Mouse (Mus musculus): ENCODE data around the gene Wars. TPM values are rescaled to one million over a fixed set of nuclear protein-coding genes. Genes with fewer than 3 reads are reported as not detected.

Wars gene
- total and polyA plus RNA-seq, 2 experiments from 2014 or later = 92.5 to 108 TPM

- H3K4me2 ChIP-seq (ENCODE audit: low read depth) = no peak overlapping the region
- no peak for TF ChIP-seq CTCF (IDR thresholded peaks at IDR 0.05; ENCODE audit: low read depth)
- peaks cover 5% of the 10 kb centered on the region for H3K36me3 ChIP-seq (ENCODE audit: insufficient read depth)
- no peak for DNase-seq
- no peak overlapping the region for H3K9ac ChIP-seq
- H3K27me3 ChIP-seq (ENCODE audit: insufficient read depth, low read length) = no peaks in the 10 kb centered on the region
- H3K27ac ChIP-seq (ENCODE audit: low read depth, low read length) = no peak overlapping the region
- WGBS = 76% methylated on average over 5 of the region's 5 CpGs
- no peak overlapping the region for H3K4me3 ChIP-seq (ENCODE audit: low read depth, low read length)
- H3K9me3 ChIP-seq (ENCODE audit: low read length) = no peaks in the 10 kb centered on the region
- ATAC-seq = no peak
- H3K4me1 ChIP-seq (ENCODE audit: insufficient read depth) = 0 out of 2 replicates have a peak, but pooled peaks cover 5% of the 10 kb centered on the region
Observed at GRCm38 (mm10) chr12:108901346-108901745, 7.4 kb upstream of the Wars start.

GRCm38 (mm10) chr12:108896006-108896405 is 2.0 kb upstream of the Wars start:
- DNase-seq = no peak
- no peak for ATAC-seq
- 71% methylated on average over 3 of the region's 3 CpGs for WGBS
- Histone ChIP-seq H3K4me3 (ENCODE audit: low read depth, low read length) (no peak overlapping the region), H3K9ac (no peak overlapping the region), H3K4me1 (ENCODE audit: insufficient read depth) (peaks cover 15% of the 10 kb centered on the region), H3K27me3 (ENCODE audit: insufficient read depth, low read length) (no peaks in the 10 kb centered on the region), H3K4me2 (ENCODE audit: low read depth) (no peak overlapping the region), H3K9me3 (ENCODE audit: low read length) (no peaks in the 10 kb centered on the region), H3K27ac (ENCODE audit: low read depth, low read length) (no peak overlapping the region), H3K36me3 (ENCODE audit: insufficient read depth) (peaks cover 5% of the 10 kb centered on the region)
- TF ChIP-seq CTCF (IDR thresholded peaks at IDR 0.05; ENCODE audit: low read depth) = peak; percentile 31

GRCm38 (mm10) chr12:108894432-108894816 is 450 bp upstream of the Wars start:
- Histone ChIP-seq H3K9ac (peak overlapping the region; percentile 66), H3K27ac (ENCODE audit: low read depth, low read length) (0 out of 2 replicates have a peak overlapping the region, but pooled peaks have one; percentile 29)
- ATAC-seq = peak; percentile 17

GRCm38 (mm10) chr12:108892989-108893714 is 822 bp downstream of the Wars start, which contains the start of gene Wdr25:
Gene Wdr25 (plus strand): TSS chr12:108893631.
- Histone ChIP-seq H3K27ac (ENCODE audit: low read depth, low read length) (0 out of 2 replicates have a peak within 1 kb of the TSS, but pooled peaks have one; percentile 29), H3K4me1 (ENCODE audit: insufficient read depth) (peaks cover 15% of the 10 kb centered on the region)

More at GRCm38 (mm10) chr12:108894432-108894816, 450 bp upstream of the Wars start:
- Histone ChIP-seq H3K4me3 (ENCODE audit: low read depth, low read length) (peak overlapping the region; percentile 95), H3K4me1 (ENCODE audit: insufficient read depth) (peaks cover 15% of the 10 kb centered on the region), H3K36me3 (ENCODE audit: insufficient read depth) (peaks cover 7% of the 10 kb centered on the region), H3K9me3 (ENCODE audit: low read length) (no peaks in the 10 kb centered on the region), H3K4me2 (ENCODE audit: low read depth) (peak overlapping the region; percentile 65), H3K27me3 (ENCODE audit: insufficient read depth, low read length) (no peaks in the 10 kb centered on the region)
- WGBS = 2% methylated on average over 7 of the region's 7 CpGs
- no peak for DNase-seq
- TF ChIP-seq CTCF (IDR thresholded peaks at IDR 0.05; ENCODE audit: low read depth) = no peak

GRCm38 (mm10) chr12:108888632-108889031 is 5.3 kb downstream of the Wars start:
- WGBS = 88% methylated on average over 4 of the region's 4 CpGs
- H3K36me3 ChIP-seq (ENCODE audit: insufficient read depth) = peaks cover 50% of the 10 kb centered on the region
- no peak for TF ChIP-seq CTCF (IDR thresholded peaks at IDR 0.05; ENCODE audit: low read depth)
- H3K27ac ChIP-seq (ENCODE audit: low read depth, low read length) = no peak overlapping the region
- DNase-seq (no peak), ATAC-seq (no peak)
- peaks cover 9% of the 10 kb centered on the region for H3K4me1 ChIP-seq (ENCODE audit: insufficient read depth)
- no peaks in the 10 kb centered on the region for H3K9me3 ChIP-seq (ENCODE audit: low read length)
- H3K9ac ChIP-seq = no peak overlapping the region
- no peak overlapping the region for H3K4me2 ChIP-seq (ENCODE audit: low read depth)
- H3K27me3 ChIP-seq (ENCODE audit: insufficient read depth, low read length) = no peaks in the 10 kb centered on the region
- no peak overlapping the region for H3K4me3 ChIP-seq (ENCODE audit: low read depth, low read length)

More at GRCm38 (mm10) chr12:108892989-108893714, 822 bp downstream of the Wars start, which contains the start of gene Wdr25:
- Histone ChIP-seq H3K4me3 (ENCODE audit: low read depth, low read length) (peak within 1 kb of the TSS; percentile 95), H3K9ac (peak within 1 kb of the TSS; percentile 68), H3K27me3 (ENCODE audit: insufficient read depth, low read length) (no peaks in the 10 kb centered on the region), H3K4me2 (ENCODE audit: low read depth) (peak within 1 kb of the TSS; percentile 65), H3K36me3 (ENCODE audit: insufficient read depth) (peaks cover 8% of the 10 kb centered on the region; the same call in 1 of the 2 replicates), H3K9me3 (ENCODE audit: low read length) (no peaks in the 10 kb centered on the region)
- DNase-seq = no peak
- ATAC-seq = no peak
- WGBS = 20% methylated on average over 12 of the region's 12 CpGs
- no peak for TF ChIP-seq CTCF (IDR thresholded peaks at IDR 0.05; ENCODE audit: low read depth)

DNA sequence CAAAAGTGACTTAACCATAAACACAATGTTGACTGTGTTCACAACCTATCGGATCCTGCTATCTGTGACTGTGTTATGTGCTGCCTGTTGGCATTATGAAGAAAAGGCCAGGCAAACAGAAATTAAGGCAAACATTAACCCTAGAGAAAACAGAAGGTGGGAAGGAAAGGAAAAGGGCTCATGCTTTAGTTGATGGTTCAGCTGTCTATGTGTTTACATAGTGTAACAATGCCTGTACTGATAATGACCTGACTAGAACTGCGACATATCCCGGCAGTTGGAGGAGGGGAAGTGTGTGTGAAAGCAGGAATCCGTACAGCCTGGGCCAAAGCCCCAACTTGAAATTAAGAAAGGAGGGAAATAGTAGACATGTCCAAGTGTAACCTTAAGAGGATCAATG is 6.9 kb downstream of the Wars start:
- Histone ChIP-seq H3K27ac (ENCODE audit: low read depth, low read length) (no peak overlapping the region), H3K4me3 (ENCODE audit: low read depth, low read length) (no peak overlapping the region), H3K4me2 (ENCODE audit: low read depth) (no peak overlapping the region), H3K27me3 (ENCODE audit: insufficient read depth, low read length) (no peaks in the 10 kb centered on the region), H3K36me3 (ENCODE audit: insufficient read depth) (peaks cover 64% of the 10 kb centered on the region), H3K9me3 (ENCODE audit: low read length) (no peaks in the 10 kb centered on the region), H3K4me1 (ENCODE audit: insufficient read depth) (no peaks in the 10 kb centered on the region), H3K9ac (no peak overlapping the region)
- ATAC-seq (no peak), DNase-seq (no peak)
- no peak for TF ChIP-seq CTCF (IDR thresholded peaks at IDR 0.05; ENCODE audit: low read depth)
- WGBS = 92% methylated on average over 4 of the region's 4 CpGs

- H3K27me3 ChIP-seq (ENCODE audit: insufficient read depth, low read length) = no peaks in the 10 kb centered on the region
- no peak for ATAC-seq
- no peak overlapping the region for H3K27ac ChIP-seq (ENCODE audit: low read depth, low read length)
- no peak for TF ChIP-seq CTCF (IDR thresholded peaks at IDR 0.05; ENCODE audit: low read depth)
- no peaks in the 10 kb centered on the region for H3K4me1 ChIP-seq (ENCODE audit: insufficient read depth)
- H3K4me2 ChIP-seq (ENCODE audit: low read depth) = no peak overlapping the region
- H3K9ac ChIP-seq = no peak overlapping the region
- peaks cover 70% of the 10 kb centered on the region for H3K36me3 ChIP-seq (ENCODE audit: insufficient read depth)
- no peak for DNase-seq
- 87% methylated on average over 1 of the region's 1 CpGs for WGBS
- no peak overlapping the region for H3K4me3 ChIP-seq (ENCODE audit: low read depth, low read length)
- no peaks in the 10 kb centered on the region for H3K9me3 ChIP-seq (ENCODE audit: low read length)
Observed at GRCm38 (mm10) chr12:108885906-108886305, 8.1 kb downstream of the Wars start.

Data from forebrain, postnatal 0 days (tissue).